Mouse (Mus musculus) small intestine, adult 2 months (tissue): ENCODE measurements around the gene Lrch3.

Experiments used
- CTCF ChIP-seq: fragments of 200-500 bp; IDR thresholded peaks from 2 replicates; pipeline ENCODE4 v1.5.1; 2012; ENCODE audit warnings: low read depth, mild to moderate bottlenecking, control low read depth, inconsistent platforms, low read length, moderate library complexity, mixed read lengths; ENCODE audit not compliant: insufficient replicate concordance, insufficient read length; ENCODE audit errors: extremely low read depth
- POLR2A ChIP-seq: fragments of 200-500 bp; IDR thresholded peaks from 2 replicates; pipeline ENCODE4 v1.6.1; 2012; ENCODE audit warnings: low read depth, mild to moderate bottlenecking, control low read depth, inconsistent platforms, low read length, moderate library complexity

- TF ChIP-seq CTCF (no peak), POLR2A (no peak)
Observed at GRCm38 (mm10) chr16:33024456-33025104, 110.7 kb downstream of the Lrch3 start.
